Mouse (Mus musculus) gastrocnemius, postnatal 25 days (tissue): Measurements from ENCODE around the gene Itprid1. TPM values are rescaled to one million over a fixed set of nuclear protein-coding genes. Genes with fewer than 3 reads are reported as not detected.

Experiments
- DNase-seq: peaks from one replicate; pipeline ENCODE4 v3.0.0; 2022
- total RNA-seq, 2 experiments: library from RNA; stranded (reverse); gene quantifications; 1 replicate in 1 of 2; 2 replicates in 1 of 2; pipeline ENCODE4 v1.2.3; 2021

Gene Itprid1
- total RNA-seq, 2 experiments from 2014 or later: not detected

DNA sequence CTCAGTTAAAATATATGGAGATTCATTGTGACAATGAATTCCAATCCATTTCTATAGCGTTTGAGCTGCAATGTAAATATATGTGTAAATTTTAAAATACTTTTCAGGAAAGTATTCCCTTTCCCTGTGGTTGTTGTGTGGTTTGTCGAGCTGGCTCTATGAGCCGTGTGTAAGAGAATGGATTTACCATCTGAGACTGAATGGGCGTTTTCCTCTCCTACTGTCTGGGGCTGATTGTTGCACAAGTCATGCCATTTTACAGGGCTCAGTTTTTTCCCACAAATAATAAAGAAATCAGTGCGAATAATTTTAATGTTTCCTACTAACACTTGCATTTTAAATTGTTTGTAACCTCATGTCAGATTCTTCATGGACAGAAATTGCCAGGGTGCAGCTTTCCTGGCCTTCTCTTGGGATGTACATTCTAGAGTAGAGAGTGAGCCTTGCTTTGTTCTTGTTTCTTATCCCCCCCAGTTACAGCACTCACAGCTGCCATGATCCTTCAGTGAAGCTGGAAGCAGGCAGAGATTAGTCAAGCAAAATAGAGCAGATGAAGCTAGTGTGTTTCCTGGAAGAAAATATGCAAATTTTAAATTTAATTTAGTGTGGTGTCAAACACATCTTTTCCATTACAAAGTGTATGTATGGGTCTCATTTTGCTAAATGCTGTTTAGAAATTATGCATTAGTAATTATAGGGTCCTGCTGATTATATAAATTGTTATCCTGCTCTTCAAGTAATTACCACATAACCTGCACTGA is 65.1 kb downstream of the Itprid1 start:
- no peak for DNase-seq

- no peak for DNase-seq
Measured at GRCm38 (mm10) chr6:55902329-55902605, 65.6 kb downstream of the Itprid1 start.

DNA sequence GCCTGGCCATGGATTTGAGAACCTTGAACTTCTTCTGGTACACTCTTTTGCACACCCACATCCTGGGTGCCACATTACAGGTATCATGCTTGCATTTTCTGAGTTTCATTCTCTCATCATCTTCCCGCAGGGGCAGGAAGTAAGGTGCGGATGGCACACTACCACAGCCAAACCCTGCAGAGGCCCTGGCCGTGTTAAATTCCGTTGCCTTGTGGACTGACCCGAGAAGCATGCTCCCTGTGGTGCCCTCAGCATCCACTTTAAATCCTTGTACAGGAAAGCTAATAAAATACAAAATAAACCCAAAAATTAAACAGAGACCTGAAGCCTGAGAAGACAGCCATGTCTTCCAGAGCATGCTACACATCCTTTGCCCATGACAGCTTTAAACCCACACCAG is 82.5 kb downstream of the Itprid1 start:
- no peak for DNase-seq

GRCm38 (mm10) chr6:55920282-55920720 is 83.6 kb downstream of the Itprid1 start:
- DNase-seq: no peak

- no peak for DNase-seq
Measured at GRCm38 (mm10) chr6:55920866-55921630, 84.4 kb downstream of the Itprid1 start.

DNA sequence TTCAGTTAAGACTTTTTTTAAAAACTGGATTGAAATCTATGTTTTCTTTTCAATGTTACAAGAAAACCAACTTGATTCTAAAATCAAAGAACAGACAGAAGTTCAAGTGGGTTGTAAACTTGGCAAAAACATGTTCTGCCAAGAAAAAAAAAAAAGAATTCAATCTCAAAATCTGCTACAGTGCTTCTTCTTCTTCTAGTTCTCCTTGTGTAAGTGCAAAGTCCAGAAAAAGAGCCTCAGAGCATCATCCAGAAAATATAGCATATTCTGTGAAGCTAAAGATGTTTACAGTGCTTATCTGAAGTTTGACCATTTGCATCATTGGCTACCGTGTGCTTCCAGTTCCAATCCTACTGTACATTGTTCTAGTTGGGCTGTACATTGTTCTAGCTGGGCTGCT is 108.0 kb downstream of the Itprid1 start:
- DNase-seq: no peak

DNA sequence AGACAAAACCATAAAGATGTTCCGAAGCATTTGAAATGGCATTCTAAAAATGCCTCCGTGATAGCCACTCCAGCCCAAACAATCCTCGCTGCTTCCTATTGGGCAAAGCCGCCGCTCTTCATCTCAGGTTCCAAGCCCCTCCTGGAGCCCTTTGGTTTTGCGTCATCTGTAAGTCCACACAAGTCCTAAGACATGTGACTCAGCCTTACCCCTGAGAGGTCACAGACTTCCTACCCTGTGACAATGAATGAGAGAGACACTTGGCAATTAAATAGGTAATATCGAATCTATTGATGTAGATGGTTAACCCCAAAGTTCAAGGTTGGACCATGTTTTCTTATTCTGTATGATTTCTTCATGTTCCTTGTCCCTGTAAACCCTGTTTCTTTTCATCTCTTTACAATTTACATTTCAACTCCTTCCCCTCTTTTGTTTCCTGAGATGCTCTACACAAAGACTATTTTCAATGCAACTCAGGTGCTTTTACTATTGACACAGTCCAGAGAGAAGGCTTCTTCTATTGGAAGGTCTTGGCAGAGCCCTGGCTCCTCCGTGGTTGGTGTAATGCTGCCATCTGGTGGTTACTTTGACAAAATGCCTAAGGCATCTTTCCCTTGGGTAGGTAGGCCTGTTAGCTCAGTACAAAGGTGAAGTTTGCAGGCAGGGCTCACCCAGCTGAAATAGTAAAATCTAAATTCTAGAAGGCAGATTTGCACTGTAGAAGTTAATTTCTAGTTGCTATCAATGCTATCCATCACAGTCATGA is 113.8 kb downstream of the Itprid1 start:
- no peak for DNase-seq

- no peak for DNase-seq
Measured at GRCm38 (mm10) chr6:55972998-55973397, 136.3 kb downstream of the Itprid1 start.

DNA sequence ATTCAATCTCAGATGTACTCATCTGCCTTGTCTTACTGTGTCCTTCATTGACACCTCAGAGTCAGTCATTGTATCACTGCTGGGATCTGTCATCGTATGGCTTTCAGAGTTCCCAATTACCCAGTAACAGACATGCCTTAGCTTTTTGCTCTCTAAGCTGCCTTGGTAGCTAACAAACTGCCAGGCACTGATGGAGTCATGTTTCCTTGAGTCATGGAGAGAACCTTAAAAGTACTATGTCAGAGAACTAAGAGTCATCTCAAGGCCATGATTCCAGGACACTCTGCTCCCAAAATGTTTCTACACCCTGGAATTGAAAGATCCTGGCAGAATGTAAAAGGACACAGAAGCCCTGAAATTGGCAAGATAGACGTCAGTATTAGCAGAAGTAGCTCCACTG is 143.1 kb downstream of the Itprid1 start:
- DNase-seq: no peak

DNA sequence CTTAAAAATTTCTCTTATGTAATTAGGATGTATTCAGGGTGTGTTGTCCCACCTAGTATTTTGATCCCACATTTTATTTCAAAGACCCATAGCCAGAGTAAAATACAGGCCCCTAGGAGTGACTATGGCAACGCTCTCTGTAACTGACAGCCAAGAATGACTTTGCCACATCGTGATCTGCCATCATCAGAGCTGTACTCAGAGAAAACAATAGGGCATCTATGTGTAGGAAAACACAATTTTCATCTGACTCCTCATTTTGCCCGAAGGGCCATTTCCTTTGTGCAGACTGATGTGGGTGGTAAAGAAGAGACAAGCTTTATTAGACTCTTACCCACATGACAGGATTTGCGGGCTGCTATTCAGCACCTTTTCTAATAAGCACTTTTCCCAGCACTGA is 172.0 kb downstream of the Itprid1 start:
- no peak for DNase-seq

DNA sequence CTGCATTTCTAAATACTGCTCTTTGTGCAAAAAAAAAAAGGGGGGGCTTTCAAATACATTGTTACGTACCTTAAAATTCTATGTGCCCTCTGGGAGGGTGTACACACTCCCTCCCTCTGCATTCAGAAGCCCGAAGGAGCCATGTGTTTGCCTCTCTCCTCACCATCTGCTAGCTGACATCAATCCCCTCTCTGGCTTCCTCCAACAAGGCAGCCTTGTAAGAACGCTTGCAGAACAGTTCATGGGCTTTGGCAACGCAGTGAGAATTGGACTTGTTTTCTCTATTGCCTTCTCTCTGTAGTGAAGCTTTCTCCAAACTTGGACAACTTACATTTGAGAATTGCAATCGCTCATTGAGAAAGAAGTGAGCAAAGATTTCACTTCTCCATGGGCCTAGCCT is 175.7 kb downstream of the Itprid1 start:
- no peak for DNase-seq

DNA sequence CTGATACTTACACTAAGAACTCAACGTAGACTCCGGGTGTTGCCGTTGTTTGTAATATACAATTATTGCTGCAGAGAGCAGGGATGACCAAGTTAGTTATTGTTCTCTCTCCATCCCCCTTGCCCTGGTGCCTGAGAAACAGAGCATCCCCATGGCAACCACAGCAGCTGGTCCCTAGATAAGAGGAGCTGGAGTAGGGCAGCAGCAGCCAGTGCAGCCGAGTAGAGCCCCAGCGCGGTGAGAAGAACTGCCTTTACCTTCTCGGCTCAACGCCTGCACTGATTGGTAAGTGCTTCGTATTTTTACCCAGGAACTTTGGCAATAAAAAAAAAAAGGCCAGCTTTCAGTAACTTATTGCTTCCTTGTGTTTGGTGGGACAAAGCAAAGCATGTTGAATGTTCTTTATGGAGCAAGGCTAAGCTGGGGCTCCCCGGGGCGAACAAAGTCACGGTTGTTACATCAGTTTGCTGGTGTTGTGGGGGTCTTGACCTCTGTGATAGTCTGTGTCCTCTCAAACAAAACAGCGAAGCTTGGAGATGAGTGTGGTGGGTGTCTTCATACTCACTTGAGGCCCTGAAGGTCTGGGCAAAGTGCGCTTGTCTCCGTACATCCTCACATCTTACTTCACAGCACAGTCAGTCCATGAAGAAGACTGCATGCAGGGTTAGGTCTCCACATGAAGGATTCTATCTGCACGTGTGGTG is 180.7 kb downstream of the Itprid1 start, which contains the start of gene Ppp1r17:
TSS of gene Ppp1r17 (plus strand) at position 207 of the 704 bp plus-strand sequence.
- no peak for DNase-seq

GRCm38 (mm10) chr6:56019632-56020031 is 182.9 kb downstream of the Itprid1 start:
- no peak for DNase-seq

- DNase-seq: no peak
Measured at GRCm38 (mm10) chr6:56025533-56025932, 188.8 kb downstream of the Itprid1 start.

DNA sequence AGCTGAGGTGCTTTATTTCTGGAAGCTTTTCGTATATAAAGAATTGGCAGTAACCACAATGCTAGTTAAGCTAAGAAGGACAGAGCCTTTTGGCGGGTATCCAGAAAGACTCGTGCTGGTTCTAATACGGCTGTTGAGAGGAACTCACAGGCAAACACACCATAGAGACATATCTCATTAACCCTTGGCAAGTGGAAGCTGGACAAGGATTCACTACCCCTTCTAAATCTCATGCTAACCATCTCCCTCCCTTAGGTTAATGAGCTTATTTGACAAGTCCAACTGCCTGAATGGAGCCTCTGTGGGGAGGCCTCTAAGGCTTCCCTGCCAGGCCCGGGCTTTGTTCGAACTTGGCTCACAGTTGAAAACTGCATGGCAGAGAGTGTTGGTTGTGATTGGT is 190.6 kb downstream of the Itprid1 start:
- DNase-seq: no peak

DNA sequence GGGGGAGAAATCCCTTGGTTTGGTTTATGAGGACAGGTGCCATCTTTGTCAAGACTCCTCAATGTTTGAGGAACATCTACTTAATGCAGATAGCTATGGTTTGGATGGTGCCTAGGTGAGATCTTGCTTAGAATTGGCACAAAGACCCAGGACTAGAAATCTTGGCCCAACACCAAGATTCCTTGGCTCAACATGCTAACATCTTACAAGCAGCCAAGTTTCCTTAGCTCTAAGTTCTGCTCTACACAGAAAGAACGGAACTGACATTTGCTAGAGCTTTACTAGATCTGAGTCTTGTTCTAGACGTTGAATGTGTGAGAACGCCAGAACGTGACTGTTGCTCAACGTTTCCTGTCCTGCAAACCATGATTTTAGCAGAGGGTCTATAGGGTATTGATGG is 191.3 kb downstream of the Itprid1 start:
- no peak for DNase-seq

Other genes with a start within 250 kb of the Itprid1 start
- gene Neurod6, start 155.6 kb upstream of the Itprid1 start, total RNA-seq: not detected
- gene Ppp1r17, start 180.6 kb downstream of the Itprid1 start, total RNA-seq: not detected